Mouse (Mus musculus) small intestine, adult 2 months (tissue): ENCODE measurements around the gene Slc28a1.

Experiments used
- CTCF ChIP-seq: fragments of 200-500 bp; IDR thresholded peaks from 2 replicates; pipeline ENCODE4 v1.5.1; 2012; ENCODE audit warnings: low read depth, mild to moderate bottlenecking, control low read depth, inconsistent platforms, low read length, moderate library complexity, mixed read lengths; ENCODE audit not compliant: insufficient replicate concordance, insufficient read length; ENCODE audit errors: extremely low read depth
- POLR2A ChIP-seq: fragments of 200-500 bp; IDR thresholded peaks from 2 replicates; pipeline ENCODE4 v1.6.1; 2012; ENCODE audit warnings: low read depth, mild to moderate bottlenecking, control low read depth, inconsistent platforms, low read length, moderate library complexity

GRCm38 (mm10) chr7:81149759-81150158, 35.2 kb downstream of the Slc28a1 start:
- TF ChIP-seq CTCF (no peak), POLR2A (no peak)
